Mouse (Mus musculus) megakaryocyte progenitor cell, adult 5-6 weeks (primary cell): ENCODE results near the gene Asap2. TPM values are rescaled to one million over a fixed set of nuclear protein-coding genes. Genes with fewer than 3 reads are reported as not detected.

Source experiments
- ATAC-seq: replicated peaks from 2 replicates; pipeline ENCODE4 v1.8.0; 2016; ENCODE audit warnings: mild to moderate bottlenecking, moderate TSS enrichment, inconsistent platforms; ENCODE audit not compliant: poor library complexity
- total RNA-seq, 2 experiments: library from RNA; stranded (forward) in 1 of 2; stranded (reverse) in 1 of 2; fragments of 157-497, 149-512 nt in 1 of 2; fragments of 200-1000 nt in 1 of 2; gene quantifications; 2 replicates each; pipeline versions ENCODE4 v1.2.3 to v1.2.4; 2015 to 2017

Asap2 gene
- total RNA-seq, 2 experiments from 2014 or later: 2.4 to 4.3 TPM

- ATAC-seq: no peak
Measured at GRCm38 (mm10) chr12:21132537-21132936, 142.3 kb downstream of the Asap2 start.

- no peak for ATAC-seq
Measured at GRCm38 (mm10) chr12:21133031-21133430, 142.8 kb downstream of the Asap2 start.

- peak; percentile 29 for ATAC-seq
Measured at GRCm38 (mm10) chr12:21133972-21134859, 144.0 kb downstream of the Asap2 start.

GRCm38 (mm10) chr12:21135651-21136461 is 145.6 kb downstream of the Asap2 start:
- no peak for ATAC-seq

- ATAC-seq: no peak
Measured at GRCm38 (mm10) chr12:21136462-21136751, 146.1 kb downstream of the Asap2 start.

- no peak for ATAC-seq
Measured at GRCm38 (mm10) chr12:21139560-21139959, 149.3 kb downstream of the Asap2 start.

- ATAC-seq: no peak
Measured at GRCm38 (mm10) chr12:21140153-21140552, 149.9 kb downstream of the Asap2 start.

- ATAC-seq: peak; percentile 49
Measured at GRCm38 (mm10) chr12:21140741-21141308, 150.6 kb downstream of the Asap2 start.

GRCm38 (mm10) chr12:21141691-21142300 is 151.5 kb downstream of the Asap2 start:
- no peak for ATAC-seq

GRCm38 (mm10) chr12:21142489-21143254 is 152.4 kb downstream of the Asap2 start:
- no peak for ATAC-seq

- peak; percentile 70 for ATAC-seq
Measured at GRCm38 (mm10) chr12:21144602-21145001, 154.3 kb downstream of the Asap2 start.

GRCm38 (mm10) chr12:21145050-21145449 is 154.8 kb downstream of the Asap2 start:
- peak; percentile 10 for ATAC-seq

GRCm38 (mm10) chr12:21146826-21147225 is 156.6 kb downstream of the Asap2 start:
- ATAC-seq: no peak

- ATAC-seq: no peak
Measured at GRCm38 (mm10) chr12:21153279-21153707, 163.0 kb downstream of the Asap2 start.

- ATAC-seq: no peak
Measured at GRCm38 (mm10) chr12:21155062-21155461, 164.8 kb downstream of the Asap2 start.

- no peak for ATAC-seq
Measured at GRCm38 (mm10) chr12:21159304-21159703, 169.0 kb downstream of the Asap2 start.

- ATAC-seq: no peak
Measured at GRCm38 (mm10) chr12:21160327-21160828, 170.1 kb downstream of the Asap2 start.

- ATAC-seq: peak; percentile 71
Measured at GRCm38 (mm10) chr12:21161841-21162240, 171.6 kb downstream of the Asap2 start.

- no peak for ATAC-seq
Measured at GRCm38 (mm10) chr12:21163706-21164105, 173.4 kb downstream of the Asap2 start.

- ATAC-seq: no peak
Measured at GRCm38 (mm10) chr12:21164251-21164650, 174.0 kb downstream of the Asap2 start.
